Mouse (Mus musculus) forelimb bud, embryonic 11.5 days (tissue): ENCODE measurements at regions not wholly inside any gene's neighbourhood (a gene's known extent, or its start where the extent isn't known, plus 50 kb on each side); places are given as distances from the start of the nearest gene placed in this dataset.
A peak's percentile ranks its signal among the peaks of the same experiment; 100 is the strongest.
"Not testable (repeated sequence)": the region's sequence is repeated elsewhere in the genome, so short reads cannot be mapped to it uniquely, and the experiment has no call there.

ENCODE experiments used
- DNase-seq: peaks from one replicate; pipeline ENCODE4 v3.0.0-alpha.2; 2012; ENCODE audit warnings: low read depth, low spot score

GRCm38 (mm10) chr3:54541389-54541788 is 151.2 kb upstream of the Supt20 start:
- DNase-seq = no peak

- DNase-seq = no peak
Measured at GRCm38 (mm10) chr3:54545393-54545792, 147.2 kb upstream of the Supt20 start.

- no peak for DNase-seq
Measured at GRCm38 (mm10) chr3:54551908-54552307, 140.7 kb upstream of the Supt20 start.

GRCm38 (mm10) chr3:54555954-54556353 is 136.7 kb upstream of the Supt20 start:
- DNase-seq = peak; percentile 18

- DNase-seq = no peak
Measured at GRCm38 (mm10) chr3:54559053-54559452, 133.6 kb upstream of the Supt20 start.

- DNase-seq = no peak
Measured at GRCm38 (mm10) chr3:54559527-54559926, 133.1 kb upstream of the Supt20 start.

GRCm38 (mm10) chr3:54560056-54560922 is 132.3 kb upstream of the Supt20 start:
- peak; percentile 43 for DNase-seq

- DNase-seq = no peak
Measured at GRCm38 (mm10) chr3:54567329-54567728, 125.3 kb upstream of the Supt20 start.

GRCm38 (mm10) chr3:54568096-54568495 is 124.5 kb upstream of the Supt20 start:
- DNase-seq = no peak

GRCm38 (mm10) chr3:54570501-54570900 is 122.1 kb upstream of the Supt20 start:
- DNase-seq = no peak

GRCm38 (mm10) chr3:54577851-54578250 is 114.8 kb upstream of the Supt20 start:
- DNase-seq = no peak

GRCm38 (mm10) chr3:54579425-54579824 is 113.2 kb upstream of the Supt20 start:
- no peak for DNase-seq

- no peak for DNase-seq
Measured at GRCm38 (mm10) chr3:54580339-54580738, 112.3 kb upstream of the Supt20 start.

GRCm38 (mm10) chr3:54585781-54586180 is 106.8 kb upstream of the Supt20 start:
- not testable (repeated sequence) for DNase-seq

GRCm38 (mm10) chr3:54587127-54587995 is 105.2 kb upstream of the Supt20 start:
- DNase-seq = peak; percentile 70

GRCm38 (mm10) chr3:54588198-54588597 is 104.4 kb upstream of the Supt20 start:
- peak; percentile 19 for DNase-seq

GRCm38 (mm10) chr3:54589976-54590375 is 102.6 kb upstream of the Supt20 start:
- no peak for DNase-seq

- DNase-seq = no peak
Measured at GRCm38 (mm10) chr3:54591160-54591559, 101.4 kb upstream of the Supt20 start.

- DNase-seq = no peak
Measured at GRCm38 (mm10) chr3:54592064-54592463, 100.5 kb upstream of the Supt20 start.

- no peak for DNase-seq
Measured at GRCm38 (mm10) chr3:54592655-54593428, 99.8 kb upstream of the Supt20 start.

GRCm38 (mm10) chr3:54595193-54595592 is 97.4 kb upstream of the Supt20 start:
- DNase-seq = no peak
